Mouse (Mus musculus) E14TG2a.4 (cell line): Measurements from ENCODE around the gene Fyn.

Experiments used
- CTCF ChIP-seq: conservative IDR thresholded peaks from 2 replicates; pipeline ENCODE4 v1.5.1; 2014; ENCODE audit warnings: low read length
- POU5F1 ChIP-seq: IDR thresholded peaks from 2 replicates; pipeline ENCODE4 v1.6.1; 2014; ENCODE audit warnings: low read length, borderline replicate concordance

- no peak for TF ChIP-seq CTCF
- no peak for TF ChIP-seq POU5F1
Observed at GRCm38 (mm10) chr10:39369502-39369931, 862 bp downstream of the Fyn start.
